ENCODE assay signal across 7 mouse cellular contexts in the genomic region with DNA sequence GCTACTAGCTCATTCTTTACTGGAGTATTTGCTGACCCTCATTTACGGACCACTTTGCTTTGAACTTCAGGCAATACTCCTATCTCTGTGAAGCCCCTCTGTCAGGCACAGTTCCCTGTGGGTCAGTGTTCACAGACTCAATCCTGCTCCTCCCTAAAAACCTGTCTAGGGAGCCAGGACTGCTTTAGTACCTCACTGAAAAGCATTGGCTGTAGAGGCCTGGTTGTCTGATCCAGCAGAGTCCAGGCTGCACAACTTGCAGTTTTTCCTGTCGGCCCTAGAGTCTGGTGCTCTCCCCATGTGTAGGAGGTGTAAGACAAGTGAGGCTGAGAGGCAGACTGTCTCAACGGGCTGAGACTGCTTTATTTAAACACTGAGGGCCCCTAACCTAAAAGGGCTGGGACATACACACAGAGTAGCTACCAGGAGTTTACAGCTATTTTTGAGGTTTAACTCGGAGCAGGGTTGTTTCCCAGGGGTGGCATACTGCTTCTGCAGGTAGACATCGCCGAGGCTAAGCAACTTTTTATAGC. TPM values are rescaled to one million over a fixed set of nuclear protein-coding genes. Genes with fewer than 3 reads are reported as not detected.
DNase-seq lines count a peak whose midpoint lies in the region; ATAC-seq and TF ChIP-seq lines count a peak whose summit lies in the region.

No protein-coding gene starts in this region.

- H3K27me3 ChIP-seq in lung, embryonic 14.5 days (ENCODE audit: insufficient read depth, low read length), result peaks cover 12% of the 10 kb centered on the region
- H3K27me3 ChIP-seq in neural tube, embryonic 12.5 days (replicated peaks), result no peaks in the 10 kb centered on the region

- no peak for TF ChIP-seq CTCF in lung, embryonic 14.5 days (IDR thresholded peaks at IDR 0.05; ENCODE audit: low read depth)
- no peak for TF ChIP-seq CTCF in embryonic fibroblast, embryonic 13.5 days (IDR thresholded peaks at IDR 0.05; ENCODE audit: borderline replicate concordance, insufficient read depth, low read length)

- WGBS in lung, embryonic 14.5 days, result 57% methylated on average over 6 of the region's 6 CpGs
- 72% methylated on average over 6 of the region's 6 CpGs for WGBS in neural tube, embryonic 12.5 days

- peaks cover 5% of the 10 kb centered on the region; the same call in 1 of the 2 replicates for H3K4me1 ChIP-seq in lung, embryonic 14.5 days (ENCODE audit: insufficient read depth)
- peaks cover 8% of the 10 kb centered on the region; the same call in 1 of the 2 replicates for H3K4me1 ChIP-seq in embryonic fibroblast, embryonic 13.5 days (ENCODE audit: control insufficient read depth, insufficient read depth, low read length)
- peaks cover 28% of the 10 kb centered on the region for H3K4me1 ChIP-seq in neural tube, embryonic 12.5 days

- no peak for DNase-seq in lung, embryonic 14.5 days
- DNase-seq in lung, adult 18-20 months, result no peak
- DNase-seq in induced T-regulatory cell, adult 2 months (ENCODE audit: low read depth), result peak; percentile 26
- DNase-seq in T-cell, adult 2 months (ENCODE audit: low spot score), result no peak
- no peak for DNase-seq in urinary bladder, postnatal 25 days (ENCODE audit: low spot score)

- H3K4me3 ChIP-seq in lung, embryonic 14.5 days (ENCODE audit: low read depth, low read length), result peak overlapping the region; percentile 90
- peak overlapping the region; percentile 40; the same call in 1 of the 2 replicates for H3K4me3 ChIP-seq in embryonic fibroblast, embryonic 13.5 days (ENCODE audit: insufficient read depth, low read length)
- H3K4me3 ChIP-seq in neural tube, embryonic 12.5 days, result peak overlapping the region; percentile 86

- no peaks in the 10 kb centered on the region for H3K9me3 ChIP-seq in lung, embryonic 14.5 days (ENCODE audit: low read depth, low read length)
- no peaks in the 10 kb centered on the region for H3K9me3 ChIP-seq in neural tube, embryonic 12.5 days

- H3K27ac ChIP-seq in lung, embryonic 14.5 days (ENCODE audit: low read depth), result peak overlapping the region; percentile 63; the same call in 1 of the 2 replicates
- no peak overlapping the region for H3K27ac ChIP-seq in embryonic fibroblast, embryonic 13.5 days (ENCODE audit: insufficient read depth, low read length)
- H3K27ac ChIP-seq in neural tube, embryonic 12.5 days, result no peak overlapping the region

- TF ChIP-seq POLR2A in embryonic fibroblast, embryonic 13.5 days (IDR thresholded peaks at IDR 0.05; ENCODE audit: low read depth, low read length), result no peak

- H3K36me3 ChIP-seq in lung, embryonic 14.5 days (ENCODE audit: insufficient read depth), result 0 out of 2 replicates have a peak, but pooled peaks cover 7% of the 10 kb centered on the region
- H3K36me3 ChIP-seq in neural tube, embryonic 12.5 days, result peaks cover 16% of the 10 kb centered on the region; the same call in 1 of the 2 replicates

- H3K4me2 ChIP-seq in lung, embryonic 14.5 days, result peak overlapping the region; percentile 89
- peak overlapping the region; percentile 87 for H3K4me2 ChIP-seq in neural tube, embryonic 12.5 days (replicated peaks)

- no peak for ATAC-seq in lung, embryonic 14.5 days (ENCODE audit: insufficient read depth)
- no peak for ATAC-seq in neural tube, embryonic 12.5 days (ENCODE audit: low FRiP score, low read depth)

- H3K9ac ChIP-seq in lung, embryonic 14.5 days, result peak overlapping the region; percentile 91
- no peak overlapping the region for H3K9ac ChIP-seq in neural tube, embryonic 12.5 days

RNA-seq across cellular contexts. Expression of a gene that starts 1.3 kb away (rescaled TPM):
- polyA plus RNA-seq in lung, embryonic 14.5 days (2014; fragmentation: Nextera tagmentation; extraction: Ambion mirVana), result 23.2 and 27.8 TPM in 2 replicates
- polyA plus RNA-seq in embryonic fibroblast, embryonic 13.5 days (2011; ENCODE audit: insufficient read length, low read depth, missing spikeins), result 3.6 and 3.7 TPM in 2 replicates
- polyA plus RNA-seq in neural tube, embryonic 12.5 days (2016; fragmentation: Nextera tagmentation; extraction: Ambion mirVana), result 107 and 112 TPM in 2 replicates

RNA-seq across cellular contexts. Expression of a gene that starts 7.7 kb away (rescaled TPM):
- polyA plus RNA-seq in lung, embryonic 14.5 days (2014; fragmentation: Nextera tagmentation; extraction: Ambion mirVana), result 52.5 and 58.6 TPM in 2 replicates
- 31.8 and 41.0 TPM in 2 replicates for polyA plus RNA-seq in embryonic fibroblast, embryonic 13.5 days (2011; ENCODE audit: insufficient read length, low read depth, missing spikeins)
- 86.5 and 89.6 TPM in 2 replicates for polyA plus RNA-seq in neural tube, embryonic 12.5 days (2016; fragmentation: Nextera tagmentation; extraction: Ambion mirVana)

RNA-seq across cellular contexts. Expression of a gene that starts 8.6 kb away (rescaled TPM):
- 58.8 and 59.6 TPM in 2 replicates for polyA plus RNA-seq in lung, embryonic 14.5 days (2014; fragmentation: Nextera tagmentation; extraction: Ambion mirVana)
- polyA plus RNA-seq in embryonic fibroblast, embryonic 13.5 days (2011; ENCODE audit: insufficient read length, low read depth, missing spikeins), result 55.9 and 59.4 TPM in 2 replicates
- 72.9 and 78.0 TPM in 2 replicates for polyA plus RNA-seq in neural tube, embryonic 12.5 days (2016; fragmentation: Nextera tagmentation; extraction: Ambion mirVana)

RNA-seq across cellular contexts. Expression of a gene that starts 15.6 kb away (rescaled TPM):
- polyA plus RNA-seq in lung, embryonic 14.5 days (2014; fragmentation: Nextera tagmentation; extraction: Ambion mirVana), result 36.9 and 38.3 TPM in 2 replicates
- polyA plus RNA-seq in embryonic fibroblast, embryonic 13.5 days (2011; ENCODE audit: insufficient read length, low read depth, missing spikeins), result 62.0 and 65.1 TPM in 2 replicates
- 59.9 and 65.9 TPM in 2 replicates for polyA plus RNA-seq in neural tube, embryonic 12.5 days (2016; fragmentation: Nextera tagmentation; extraction: Ambion mirVana)

RNA-seq across cellular contexts. Expression of a gene that starts 56.5 kb away (rescaled TPM):
- polyA plus RNA-seq in lung, embryonic 14.5 days (2014; fragmentation: Nextera tagmentation; extraction: Ambion mirVana), result not detected in 2 replicates
- not detected in 2 replicates for polyA plus RNA-seq in embryonic fibroblast, embryonic 13.5 days (2011; ENCODE audit: insufficient read length, low read depth, missing spikeins)
- not detected in 2 replicates for polyA plus RNA-seq in neural tube, embryonic 12.5 days (2016; fragmentation: Nextera tagmentation; extraction: Ambion mirVana)

Comparison
In these comparisons a context has a peak if more than half of its experiments do, and no peak if none do; other contexts are left out.
1. H3K4me3 ChIP-seq: peak in every context shown above with its lines; median percentile 90 in lung, embryonic 14.5 days; 86 in neural tube, embryonic 12.5 days; 40 in embryonic fibroblast, embryonic 13.5 days.